ENCODE assay signal across 34 mouse cellular contexts in the genomic region with DNA sequence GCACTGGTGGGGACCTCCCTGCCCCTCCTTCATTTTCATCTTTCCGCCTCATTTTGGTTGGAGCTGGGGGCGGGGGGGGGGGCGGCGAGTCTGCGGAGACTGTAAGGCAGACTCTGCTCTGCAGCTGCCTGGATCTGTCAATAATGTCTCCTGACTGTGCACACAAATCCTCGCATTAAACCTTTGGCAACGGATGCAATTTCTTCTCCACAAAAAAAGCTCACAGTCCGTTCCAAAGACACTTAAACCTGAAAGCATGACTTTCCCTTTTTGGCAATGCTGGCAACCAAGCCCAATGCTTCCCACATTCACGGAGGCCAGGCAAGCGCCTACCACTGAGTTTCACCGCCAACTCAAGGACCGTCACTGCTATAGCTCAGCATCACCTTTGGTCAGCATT. TPM values are rescaled to one million over a fixed set of nuclear protein-coding genes. Genes with fewer than 3 reads are reported as not detected.
A peak's percentile ranks its signal among the peaks of the same experiment; 100 is the strongest.
DNase-seq lines count a peak whose midpoint lies in the region; ATAC-seq and TF ChIP-seq lines count a peak whose summit lies in the region.
"Had no signal": no experiment of that assay in that cellular context is flagged by ENCODE, and none has a peak within 500 bp of the region (broad histone marks: within the 10 kb centered on the region; RNA-seq: fewer than 3 reads in every experiment).

No protein-coding gene starts in this region.

- no peak for TF ChIP-seq CTCF in gastrocnemius, adult 2 months (IDR thresholded peaks at IDR 0.05)
- no peak for TF ChIP-seq CTCF in C2C12 (IDR thresholded peaks at IDR 0.05; ENCODE audit: control insufficient read depth, insufficient read depth, insufficient read length)

- no peak for DNase-seq in gastrocnemius, adult 2 months
- no peak for DNase-seq in gastrocnemius, postnatal 4 days (ENCODE audit: low spot score in 2 of 2)
- no peak for DNase-seq in limb, embryonic 10.5 days (ENCODE audit: low spot score)
- DNase-seq in brain, adult 2 months (ENCODE audit: low read depth, low spot score) = peak; percentile 73
- DNase-seq in kidney, adult 8-10 months = no peak
- DNase-seq: adrenal gland, adult 8-10 months; B cell, adult 2 months; cerebellum, adult 8-10 months; cerebellum, postnatal 36 days; forebrain, postnatal 0 days; gastrocnemius, postnatal 10 days; heart, adult 11 months; heart, postnatal 4 days; kidney, adult 9 months; kidney, postnatal 10 days; liver, embryonic 13.5 days; lung, adult 2 months; lung, postnatal 10 days; retina, postnatal 1 day; thymus, postnatal 14 days had no signal

- no peaks in the 10 kb centered on the region for H3K79me2 ChIP-seq in C2C12 (ENCODE audit: control insufficient read depth, insufficient read depth)

- no peaks in the 10 kb centered on the region for H3K9me3 ChIP-seq in limb, embryonic 13.5 days
- H3K9me3 ChIP-seq in limb, embryonic 10.5 days (replicated peaks) = no peaks in the 10 kb centered on the region
- H3K9me3 ChIP-seq in forebrain, embryonic 13.5 days (replicated peaks) = 0 out of 2 replicates have a peak, but pooled peaks cover 2% of the 10 kb centered on the region
- H3K9me3 ChIP-seq: embryonic facial prominence, embryonic 12.5 days; heart, embryonic 12.5 days; hindbrain, embryonic 13.5 days; limb, embryonic 12.5 days; liver, embryonic 13.5 days; midbrain, embryonic 13.5 days had no signal

- intact Hi-C loops in gastrocnemius, adult 2 months (cut with DNase I) = no loop called here

- no peak overlapping the region for H3K4me2 ChIP-seq in limb, embryonic 13.5 days (replicated peaks)
- H3K4me2 ChIP-seq in forebrain, embryonic 13.5 days = no peak overlapping the region
- H3K4me2 ChIP-seq: embryonic facial prominence, embryonic 12.5 days; heart, embryonic 12.5 days; hindbrain, embryonic 13.5 days; limb, embryonic 12.5 days; liver, embryonic 13.5 days; midbrain, embryonic 13.5 days had no signal

- ATAC-seq in limb, embryonic 13.5 days (ENCODE audit: low FRiP score, low read depth) = peak; percentile 64
- ATAC-seq in forebrain, embryonic 13.5 days = no peak
- ATAC-seq: activated CD4-positive, CD25-positive, alpha-beta regulatory T cell, adult 4 months; forebrain, postnatal 0 days; intestine, embryonic 16.5 days; midbrain, embryonic 13.5 days had no signal

- H3K79me3 ChIP-seq in C2C12 (ENCODE audit: low read depth) = no peaks in the 10 kb centered on the region

- H3K27me3 ChIP-seq in limb, embryonic 13.5 days = no peaks in the 10 kb centered on the region
- no peaks in the 10 kb centered on the region for H3K27me3 ChIP-seq in limb, embryonic 10.5 days (ENCODE audit: low read depth, poor library complexity, severe bottlenecking)
- no peaks in the 10 kb centered on the region for H3K27me3 ChIP-seq in C2C12 (ENCODE audit: control insufficient read depth, insufficient read depth, insufficient read length)
- H3K27me3 ChIP-seq in forebrain, embryonic 13.5 days = no peaks in the 10 kb centered on the region
- H3K27me3 ChIP-seq: embryonic facial prominence, embryonic 12.5 days; heart, embryonic 12.5 days; hindbrain, embryonic 13.5 days; limb, embryonic 12.5 days; liver, embryonic 13.5 days; midbrain, embryonic 13.5 days had no signal

- no peak overlapping the region for H3K9ac ChIP-seq in limb, embryonic 13.5 days
- no peak overlapping the region for H3K9ac ChIP-seq in forebrain, embryonic 13.5 days
- H3K9ac ChIP-seq: embryonic facial prominence, embryonic 12.5 days; forebrain, postnatal 0 days; heart, embryonic 12.5 days; hindbrain, embryonic 13.5 days; limb, embryonic 12.5 days; liver, embryonic 13.5 days; midbrain, embryonic 13.5 days had no signal

- no peaks in the 10 kb centered on the region for H3K4me1 ChIP-seq in limb, embryonic 13.5 days
- H3K4me1 ChIP-seq in limb, embryonic 10.5 days = no peaks in the 10 kb centered on the region
- no peaks in the 10 kb centered on the region for H3K4me1 ChIP-seq in forebrain, embryonic 13.5 days
- H3K4me1 ChIP-seq: heart, embryonic 12.5 days; hindbrain, embryonic 13.5 days; limb, embryonic 12.5 days; liver, embryonic 13.5 days; midbrain, embryonic 13.5 days had no signal

- H3K36me3 ChIP-seq in limb, embryonic 13.5 days = no peaks in the 10 kb centered on the region
- no peaks in the 10 kb centered on the region for H3K36me3 ChIP-seq in limb, embryonic 10.5 days
- H3K36me3 ChIP-seq in C2C12 (ENCODE audit: control insufficient read depth, insufficient read depth) = no peaks in the 10 kb centered on the region
- H3K36me3 ChIP-seq in forebrain, embryonic 13.5 days (ENCODE audit: poor library complexity, severe bottlenecking) = no peaks in the 10 kb centered on the region
- H3K36me3 ChIP-seq: embryonic facial prominence, embryonic 12.5 days; heart, embryonic 12.5 days; hindbrain, embryonic 13.5 days; limb, embryonic 12.5 days; liver, embryonic 13.5 days; midbrain, embryonic 13.5 days had no signal

- H3ac ChIP-seq in C2C12 (ENCODE audit: control insufficient read depth, insufficient read length, low read depth) = peak overlapping the region; percentile 67

- H3K27ac ChIP-seq in gastrocnemius, adult 2 months = 0 out of 2 replicates have a peak overlapping the region, but pooled peaks have one; percentile 31
- no peak overlapping the region for H3K27ac ChIP-seq in limb, embryonic 13.5 days
- no peak overlapping the region for H3K27ac ChIP-seq in limb, embryonic 10.5 days
- H3K27ac ChIP-seq in forebrain, embryonic 13.5 days = no peak overlapping the region
- H3K27ac ChIP-seq: embryonic facial prominence, embryonic 12.5 days; hindbrain, embryonic 13.5 days; limb, embryonic 12.5 days; liver, embryonic 13.5 days; macrophage; midbrain, embryonic 13.5 days had no signal

- H3K4me3 ChIP-seq in gastrocnemius, adult 2 months = peak overlapping the region; percentile 33
- H3K4me3 ChIP-seq in limb, embryonic 13.5 days = no peak overlapping the region
- no peak overlapping the region for H3K4me3 ChIP-seq in limb, embryonic 10.5 days
- H3K4me3 ChIP-seq in C2C12 (ENCODE audit: insufficient read depth, poor library complexity, severe bottlenecking) = peak overlapping the region; percentile 3
- H3K4me3 ChIP-seq in forebrain, embryonic 13.5 days = no peak overlapping the region
- H3K4me3 ChIP-seq: embryonic facial prominence, embryonic 12.5 days; heart, embryonic 12.5 days; hindbrain, embryonic 13.5 days; limb, embryonic 12.5 days; liver, embryonic 13.5 days; midbrain, embryonic 13.5 days had no signal

- 66% methylated on average over 12 of the region's 12 CpGs for WGBS in limb, embryonic 13.5 days
- 85% methylated on average over 12 of the region's 12 CpGs for WGBS in limb, embryonic 10.5 days
- 85% methylated on average over 12 of the region's 12 CpGs for WGBS in forebrain, embryonic 13.5 days

TF ChIP-seq in C2C12, 6 proteins besides CTCF, POLR2A, EP300 and RAD21:
- TF ChIP-seq MAX (IDR thresholded peaks at IDR 0.05) = no peak
- no peak for TF ChIP-seq CEBPB (IDR thresholded peaks at IDR 0.05; ENCODE audit: low read depth)
- peak; percentile 94 for TF ChIP-seq MYOD1 (IDR thresholded peaks at IDR 0.05; ENCODE audit: control insufficient read depth, insufficient read length, low read depth)

RNA-seq across cellular contexts. Expression of a gene that starts 59.1 kb away (rescaled TPM):
- total RNA-seq in gastrocnemius, adult 2 months (2021) = 1 to 10 TPM; 3.2 to 5.5 TPM
- total RNA-seq in gastrocnemius, postnatal 4 days (2021) = 1 to 10 TPM; 2.7 to 3.9 TPM
- polyA plus RNA-seq in limb, embryonic 13.5 days (2015; fragmentation: Nextera tagmentation; extraction: Ambion mirVana) = 1.2 and 1.4 TPM in 2 replicates
- 0.25 TPM in 1 of 2 replicates, not detected in the other for polyA plus RNA-seq in limb, embryonic 10.5 days (2016; fragmentation: Nextera tagmentation; extraction: Ambion mirVana)
- polyA plus RNA-seq in C2C12 (2012; fragmentation: generic; extraction: Trizol) = 0.81 TPM
- polyA plus RNA-seq in forebrain, embryonic 13.5 days (2015; fragmentation: Nextera tagmentation; extraction: Ambion mirVana) = 0.87 and 0.92 TPM in 2 replicates
- total RNA-seq: CH12.LX; heart, postnatal 4 days; megakaryocyte-erythroid progenitor cell, adult 5-6 weeks had no signal
- polyA plus RNA-seq: heart, embryonic 12.5 days; heart, postnatal 0 days; macrophage had no signal

Comparison
In these comparisons a context has a peak if more than half of its experiments do, and no peak if none do; other contexts are left out.
1. H3K4me3 ChIP-seq: peak in gastrocnemius, adult 2 months (single experiment) and C2C12 (single experiment); none in limb, embryonic 13.5 days (single experiment), limb, embryonic 10.5 days (single experiment) and forebrain, embryonic 13.5 days (single experiment).